Mouse (Mus musculus): ENCODE measurements around the gene Cenpl.
A peak's percentile ranks its signal among the peaks of the same experiment; 100 is the strongest.
"Not testable (repeated sequence)": the region's sequence is repeated elsewhere in the genome, so short reads cannot be mapped to it uniquely, and the experiment has no call there.

The Cenpl gene

GRCm38 (mm10) chr1:161070352-161071271, at the start of gene Cenpl, which contains the start of gene Dars2:
Gene Cenpl (plus strand): TSS chr1:161070713.
Gene Dars2 (minus strand): TSS chr1:161070658.
- DNase-seq (ENCODE audit: low spot score): peak; percentile 94

DNA sequence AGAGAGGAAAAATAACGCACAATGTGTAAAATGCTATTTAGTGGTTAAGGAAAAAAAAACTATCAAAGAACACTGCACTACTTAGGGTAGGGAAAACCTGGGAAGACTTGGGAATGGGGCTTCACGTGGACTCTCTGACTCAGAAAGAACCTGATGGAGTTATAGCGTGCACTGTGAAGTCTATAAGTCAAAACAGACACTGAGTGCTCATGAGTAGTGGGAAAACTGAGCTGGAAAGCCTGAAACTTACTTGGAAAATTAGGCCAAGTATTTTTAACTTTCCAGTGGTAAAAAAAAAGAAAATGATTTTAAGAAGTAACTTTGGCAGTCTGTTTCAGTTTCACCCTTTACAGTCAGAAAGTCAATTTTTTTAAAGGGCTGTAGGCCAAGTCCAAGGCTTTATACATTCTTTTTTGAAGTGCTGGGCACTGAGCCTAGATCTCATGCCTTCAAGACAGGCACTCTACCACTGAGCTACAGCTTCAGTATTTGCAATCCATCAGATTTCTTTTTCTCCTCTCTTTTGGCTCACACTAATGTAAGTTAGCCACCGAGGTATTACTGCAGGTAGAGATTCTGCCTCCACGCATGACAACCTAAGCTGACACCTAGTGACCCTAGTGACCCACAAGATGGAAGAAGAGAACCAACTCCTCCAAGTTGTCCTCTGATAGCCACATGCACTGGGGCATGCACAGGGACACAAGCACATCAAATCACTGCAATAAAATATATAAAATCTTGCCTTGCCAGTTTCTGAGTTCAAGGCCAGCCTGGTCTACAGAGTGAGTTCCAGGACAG, 44.9 kb upstream of the Cenpl start:
- DNase-seq (ENCODE audit: low spot score): no peak

- no peak for DNase-seq (ENCODE audit: low spot score)
These were observed 43.3 kb upstream of the Cenpl start for GRCm38 (mm10) chr1:161027196-161027595.

- not testable (repeated sequence) for DNase-seq (ENCODE audit: low spot score)
These were observed 42.1 kb upstream of the Cenpl start for GRCm38 (mm10) chr1:161028427-161028826.

DNA sequence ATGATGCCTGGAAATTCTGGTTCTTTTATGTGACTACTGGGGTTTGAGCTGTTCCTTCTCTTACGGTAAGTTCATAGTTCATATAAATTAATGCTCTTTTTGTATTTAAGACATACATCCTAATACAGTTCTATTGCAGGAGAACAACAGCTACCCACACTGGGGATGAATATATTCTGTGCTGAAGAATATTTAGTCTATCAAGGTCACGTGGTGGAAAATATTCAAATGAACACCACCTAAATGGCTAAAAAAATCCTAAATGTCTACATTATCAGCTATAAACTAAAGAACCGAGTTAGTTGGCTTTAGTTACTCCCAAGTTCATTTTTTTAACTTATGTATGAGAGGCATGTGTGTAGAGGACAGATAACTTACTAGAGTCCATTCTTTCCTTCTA, 40.5 kb upstream of the Cenpl start:
- no peak for DNase-seq (ENCODE audit: low spot score)

DNA sequence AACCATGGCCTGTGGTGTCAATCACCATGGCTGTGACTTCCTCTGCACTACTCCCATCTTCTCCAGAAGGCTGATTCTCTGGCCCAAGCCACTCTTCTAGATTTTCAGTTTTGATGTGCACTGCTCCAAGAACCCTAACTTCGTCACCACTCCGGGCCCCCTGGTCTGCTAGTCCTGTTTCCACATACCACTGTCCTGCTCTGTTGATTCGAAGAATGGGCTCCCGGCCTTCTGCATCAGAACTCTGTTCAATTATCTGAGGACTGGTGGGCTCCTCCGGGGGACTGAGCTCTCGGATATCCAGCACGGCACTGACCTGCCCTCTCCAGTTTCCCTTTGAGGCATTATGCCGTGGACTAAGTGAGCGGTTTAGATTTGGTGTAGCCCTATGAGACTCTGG, 38.6 kb upstream of the Cenpl start:
- DNase-seq (ENCODE audit: low spot score): no peak

- DNase-seq (ENCODE audit: low spot score): peak; percentile 20
These were observed 38.2 kb upstream of the Cenpl start for GRCm38 (mm10) chr1:161032345-161032744.

DNA sequence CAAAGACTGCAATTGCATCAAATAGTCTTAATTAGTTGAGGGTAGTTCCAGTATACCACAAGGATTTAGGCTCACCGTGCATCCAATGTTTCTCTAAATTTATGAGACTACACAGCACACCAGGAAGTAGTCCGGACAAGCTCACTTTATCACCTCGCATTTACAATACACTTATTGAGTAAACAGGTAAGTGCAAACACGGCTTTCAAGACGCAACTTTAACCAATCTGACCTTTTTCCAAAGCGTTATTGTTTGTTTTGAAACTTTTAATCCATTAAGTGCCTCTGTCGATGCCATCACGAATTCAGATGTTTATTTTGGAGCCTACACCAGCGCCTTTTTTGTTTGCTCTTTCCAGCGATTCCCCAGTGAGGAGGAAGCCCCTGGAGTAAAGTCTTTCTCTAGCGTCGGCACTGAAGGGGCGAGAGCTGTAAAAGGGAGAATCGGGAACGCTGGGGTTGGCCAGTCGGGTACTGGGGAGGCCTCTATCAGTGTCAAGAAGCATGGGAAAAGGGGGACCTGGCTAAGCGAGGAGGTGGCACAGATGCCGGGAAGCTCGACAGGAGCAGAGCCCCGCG, 36.6 kb upstream of the Cenpl start:
- DNase-seq (ENCODE audit: low spot score): no peak

DNA sequence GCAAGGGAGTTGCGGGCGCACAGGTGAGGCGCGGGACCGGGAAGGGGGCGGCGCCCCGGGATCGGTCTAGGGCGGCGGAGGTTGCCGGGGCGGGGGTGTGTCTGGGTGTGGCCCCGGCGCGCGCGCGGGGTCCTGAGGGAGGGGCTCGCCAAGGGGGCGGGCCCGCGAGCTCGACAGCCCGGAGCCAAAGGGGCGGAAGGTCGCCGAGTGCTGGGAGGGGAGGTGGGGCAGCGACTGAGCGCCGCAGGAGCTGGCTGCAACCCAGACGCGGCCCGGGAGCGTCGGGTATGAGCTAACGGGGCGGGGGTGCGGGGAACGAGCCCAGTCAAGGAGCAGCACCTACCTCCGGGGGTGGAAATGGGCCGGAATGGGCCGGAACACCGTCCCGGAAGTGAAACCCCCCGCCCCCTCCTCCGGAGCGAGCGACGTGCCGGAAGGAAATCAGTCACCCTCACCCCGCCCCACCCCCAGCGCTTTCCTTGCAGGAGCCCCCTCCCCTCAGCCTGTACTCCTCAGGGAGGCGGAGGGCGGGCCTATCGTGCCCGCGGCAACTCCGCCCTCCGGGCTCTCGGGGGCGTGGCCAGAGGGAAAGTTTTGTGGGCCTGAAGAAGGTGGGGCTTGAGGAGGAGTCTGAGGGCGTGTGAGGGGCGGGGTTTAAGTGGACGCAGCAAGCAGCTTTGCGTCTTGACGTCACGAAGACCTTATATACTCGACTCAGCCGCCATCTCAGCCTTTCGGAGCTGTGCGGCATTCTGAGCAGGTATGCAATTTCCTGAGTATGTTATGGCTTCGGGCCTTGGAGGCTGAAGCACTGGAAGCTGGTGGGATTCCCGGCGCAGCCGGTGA, 35.9 kb upstream of the Cenpl start, which contains the start of gene Zbtb37:
Gene Zbtb37 (minus strand): TSS at position 415 of the 846 bp plus-strand sequence.
- peak; percentile 99 for DNase-seq (ENCODE audit: low spot score)

- no peak for DNase-seq (ENCODE audit: low spot score)
These were observed 35.2 kb upstream of the Cenpl start for GRCm38 (mm10) chr1:161035281-161035785.

- DNase-seq (ENCODE audit: low spot score): peak; percentile 24
These were observed 34.6 kb upstream of the Cenpl start for GRCm38 (mm10) chr1:161035786-161036404.

- DNase-seq (ENCODE audit: low spot score): no peak
These were observed 34.1 kb upstream of the Cenpl start for GRCm38 (mm10) chr1:161036411-161036841.

DNA sequence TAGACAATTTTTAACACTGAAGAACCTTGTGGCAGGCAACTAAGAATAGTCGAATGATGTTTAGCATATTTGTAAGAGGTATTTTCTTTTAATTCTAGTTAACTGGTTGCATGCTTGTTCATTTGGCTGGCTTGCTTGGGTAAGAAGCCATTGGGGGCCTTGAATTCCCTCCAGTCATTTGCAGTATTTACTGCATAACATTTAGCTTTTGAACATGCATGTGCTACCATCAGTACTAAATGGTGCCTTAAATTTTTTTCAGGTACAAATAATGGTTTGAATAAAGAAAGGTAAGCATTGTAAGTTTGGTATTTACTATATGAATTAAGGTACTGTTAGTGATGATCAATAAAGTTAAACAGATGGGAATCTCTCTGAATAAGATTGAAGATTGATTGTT, 33.5 kb upstream of the Cenpl start:
- no peak for DNase-seq (ENCODE audit: low spot score)

DNA sequence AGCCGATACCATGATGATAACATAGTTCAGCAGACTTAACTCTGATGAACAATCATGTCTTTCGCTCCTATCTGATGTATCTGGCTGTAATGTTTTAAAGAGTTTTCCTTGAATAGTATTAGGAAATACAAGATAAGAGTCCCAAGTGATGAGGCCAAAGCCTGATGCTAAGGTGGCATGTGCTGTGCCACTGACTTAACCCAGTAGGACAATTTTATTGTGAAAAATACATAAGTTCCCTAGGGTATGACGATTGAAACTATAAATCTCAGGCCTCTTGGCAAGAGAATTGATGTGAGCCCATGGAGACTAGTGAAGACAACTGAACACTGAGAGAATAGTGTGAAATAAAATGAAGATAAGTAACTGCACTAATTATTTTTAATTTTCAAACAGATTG, 32.9 kb upstream of the Cenpl start:
- no peak for DNase-seq (ENCODE audit: low spot score)

DNA sequence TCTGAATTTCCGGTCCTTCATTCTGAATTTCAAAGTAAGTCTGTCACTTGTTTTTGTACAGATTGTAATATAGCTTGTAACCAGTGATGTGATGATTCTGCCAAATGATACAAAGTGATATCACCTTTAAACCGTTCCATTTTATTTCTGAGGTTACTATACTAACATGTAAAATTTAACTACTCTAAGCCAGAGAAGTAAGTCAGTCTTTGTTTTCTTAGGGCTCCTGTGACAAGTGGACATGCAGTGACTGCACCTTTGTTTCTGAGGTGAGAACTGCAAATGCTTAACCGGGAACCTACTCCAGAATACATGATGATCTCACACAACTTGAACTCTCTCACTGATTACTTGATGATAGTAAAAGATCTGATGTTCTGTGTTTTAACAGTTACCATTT, 32.5 kb upstream of the Cenpl start:
- no peak for DNase-seq (ENCODE audit: low spot score)

GRCm38 (mm10) chr1:161038968-161039721, 31.4 kb upstream of the Cenpl start:
- DNase-seq (ENCODE audit: low spot score): no peak

- DNase-seq (ENCODE audit: low spot score): no peak
These were observed 30.6 kb upstream of the Cenpl start for GRCm38 (mm10) chr1:161039741-161040425.

DNA sequence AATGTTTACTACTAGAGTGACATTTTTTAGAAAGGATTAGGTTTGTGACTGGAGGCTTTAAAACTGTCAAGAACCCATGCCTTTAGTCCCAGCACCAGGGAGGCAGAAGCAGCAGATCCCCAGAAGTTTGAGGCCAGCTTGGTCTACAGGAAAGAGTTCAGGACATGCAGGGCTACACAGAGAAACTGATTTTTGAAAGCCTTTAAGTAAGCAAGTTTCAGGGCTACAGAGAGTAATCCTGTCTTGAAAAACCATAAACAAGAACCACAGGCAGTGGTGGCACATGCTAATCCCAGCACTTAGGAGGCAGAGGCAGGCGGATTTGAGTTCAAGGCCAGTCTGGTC, 30.1 kb upstream of the Cenpl start:
- DNase-seq (ENCODE audit: low spot score): no peak

- no peak for DNase-seq (ENCODE audit: low spot score)
These were observed 29.7 kb upstream of the Cenpl start for GRCm38 (mm10) chr1:161040855-161041254.

Data from testis, postnatal 14 days (tissue).